Mouse (Mus musculus) cerebellum, adult 11-12 months (tissue): ENCODE measurements around the gene Vipr2.

Source experiments
- DNase-seq: peaks from one replicate; pipeline ENCODE4 v3.0.0; 2022

Vipr2 gene

DNA sequence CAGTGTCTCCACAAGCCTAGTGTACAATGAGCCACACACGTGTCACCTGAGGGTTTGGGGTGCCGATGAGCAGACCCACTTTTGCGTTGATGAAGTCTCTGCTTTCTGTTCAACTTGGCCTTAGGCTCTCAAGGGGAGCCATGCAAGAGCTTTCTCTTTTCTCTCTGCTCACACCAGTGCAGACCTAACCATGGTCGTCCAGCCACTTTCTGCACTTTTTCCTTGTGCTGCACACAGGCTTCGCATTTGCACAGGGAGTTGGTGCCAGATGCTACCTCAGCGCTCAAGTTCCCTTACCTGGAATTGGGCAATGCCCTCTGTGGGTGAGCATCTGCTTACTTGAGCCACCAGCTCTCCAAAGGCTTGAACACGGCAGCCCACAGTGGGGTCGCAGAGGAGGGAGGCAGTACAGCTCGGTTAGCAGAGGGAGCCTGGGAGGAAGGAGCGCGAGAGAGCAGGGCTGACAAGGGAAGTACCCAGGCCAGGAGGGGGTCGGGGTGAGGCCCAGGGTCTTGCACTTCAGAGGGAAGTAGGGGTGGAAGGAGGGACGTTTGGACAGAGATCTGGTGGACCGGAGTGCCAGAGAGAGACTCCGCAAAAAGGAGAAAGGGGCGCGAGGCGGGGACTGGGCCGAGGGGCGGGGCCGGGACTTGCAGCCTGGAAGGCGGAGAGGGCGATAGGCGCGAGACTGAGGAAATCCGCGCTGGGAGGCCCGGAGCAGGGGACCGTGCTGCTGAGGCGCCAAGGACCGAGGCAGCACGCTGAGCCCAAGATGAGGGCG lies at the start of gene Vipr2:
TSS of gene Vipr2 (plus strand) at position 653 of the 781 bp plus-strand sequence.
- peak; percentile 64 for DNase-seq

DNA sequence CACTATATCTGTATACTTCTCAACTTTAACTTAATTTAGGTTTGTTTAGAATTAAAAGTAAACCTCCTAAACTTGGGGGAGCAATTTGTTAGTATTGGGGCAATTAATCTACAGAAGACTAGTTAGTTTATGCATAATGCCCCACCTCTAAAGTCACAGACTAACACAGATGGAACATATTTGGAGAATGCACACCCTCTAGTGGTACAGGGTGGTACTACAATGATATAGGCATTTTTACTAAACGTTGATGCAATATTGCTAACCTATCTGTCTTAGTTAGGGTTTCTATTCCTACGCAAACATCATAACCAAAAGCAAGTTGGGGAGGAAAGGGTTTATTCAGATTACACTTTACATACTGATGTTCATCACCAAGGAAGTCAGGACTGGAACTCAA lies 49.4 kb upstream of the Vipr2 start:
- no peak for DNase-seq

DNA sequence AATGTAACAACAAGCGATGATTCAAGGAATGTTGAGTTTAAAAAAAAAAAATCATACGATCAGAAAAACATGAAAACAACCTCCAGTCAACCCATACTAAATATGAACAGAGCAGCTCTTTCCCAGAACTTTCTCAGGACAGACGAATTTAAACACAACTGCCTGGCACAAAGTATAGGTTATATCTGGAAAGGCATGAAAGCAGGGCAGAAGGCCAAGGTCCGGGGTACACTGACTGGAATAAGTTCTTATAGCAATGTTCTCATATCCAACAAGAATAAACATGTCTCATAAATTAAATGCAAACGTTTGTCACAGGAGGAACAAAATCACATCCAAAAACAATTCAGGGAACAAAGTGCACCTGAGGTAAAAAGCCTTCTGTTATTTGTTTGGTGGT lies 42.2 kb upstream of the Vipr2 start:
- DNase-seq: no peak

- DNase-seq: no peak
Measured at GRCm38 (mm10) chr12:116044785-116045184, 32.7 kb upstream of the Vipr2 start.

- peak; percentile 96 for DNase-seq
Measured at GRCm38 (mm10) chr12:116047440-116048377, 29.8 kb upstream of the Vipr2 start, which contains the start of gene Zfp386. Zfp386 (plus strand) TSS chr12:116047724.

DNA sequence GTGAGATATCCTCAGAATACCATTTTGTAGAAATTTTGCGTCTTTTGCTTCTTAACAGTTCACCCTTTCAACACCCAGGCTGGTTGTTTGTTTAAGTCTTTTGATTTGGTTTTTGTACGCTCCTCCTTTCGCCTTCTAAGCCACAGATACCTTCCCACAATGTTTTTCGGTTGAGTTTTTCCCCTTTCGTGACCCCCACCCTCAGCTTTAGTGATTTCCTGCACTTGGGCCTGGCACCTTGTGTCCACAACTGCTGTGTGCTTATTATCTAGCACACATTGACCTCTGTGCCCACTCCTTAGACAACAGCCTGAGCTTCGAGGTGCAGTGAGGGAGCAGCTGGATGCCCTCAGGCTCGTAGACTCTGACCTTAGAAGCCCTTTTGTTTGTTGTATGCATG lies 28.8 kb upstream of the Vipr2 start:
- no peak for DNase-seq

DNA sequence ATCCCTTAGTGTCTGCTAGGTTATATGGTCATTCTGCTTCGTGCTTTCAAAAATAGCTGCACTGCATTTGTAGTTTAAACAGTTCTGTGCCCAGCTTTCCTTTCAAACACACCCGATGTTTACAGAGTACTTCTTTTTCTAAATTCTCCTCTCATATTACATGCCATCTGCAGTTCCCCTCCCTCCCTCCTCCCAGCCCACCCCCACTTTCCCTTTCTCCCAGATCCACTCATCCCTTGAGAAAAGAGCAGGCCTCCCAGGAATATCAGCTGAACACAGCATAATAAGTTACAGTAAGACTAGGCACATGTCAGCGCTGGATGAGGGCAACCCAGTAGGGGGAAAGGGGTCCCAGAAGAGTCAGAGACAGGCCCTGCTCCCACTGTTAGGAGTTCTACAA lies 28.3 kb upstream of the Vipr2 start:
- DNase-seq: no peak

GRCm38 (mm10) chr12:116049701-116050100 lies 27.8 kb upstream of the Vipr2 start:
- DNase-seq: no peak

- no peak for DNase-seq
Measured at GRCm38 (mm10) chr12:116054342-116054741, 23.2 kb upstream of the Vipr2 start.

DNA sequence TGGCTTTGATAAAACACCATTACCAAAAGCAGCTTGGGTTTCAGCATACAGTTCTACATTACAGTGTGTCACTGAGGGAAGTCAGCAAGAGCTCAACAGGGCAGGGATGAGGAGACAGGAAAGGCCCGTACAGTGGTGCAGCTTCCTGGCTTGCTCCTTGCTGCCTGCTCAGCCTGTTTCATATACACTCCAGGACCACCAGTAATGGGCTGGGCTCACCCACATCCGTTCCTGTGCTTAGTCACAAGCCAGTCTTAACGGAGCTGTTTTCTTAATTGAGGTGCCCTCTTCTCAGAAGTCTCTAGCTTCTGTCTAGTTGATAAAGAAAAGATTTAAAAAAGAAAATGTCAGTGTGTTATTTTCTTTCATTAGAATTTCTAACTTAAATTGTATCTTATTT lies 21.4 kb upstream of the Vipr2 start:
- DNase-seq: no peak

- no peak for DNase-seq
Measured at GRCm38 (mm10) chr12:116061561-116062193, 15.8 kb upstream of the Vipr2 start.

DNA sequence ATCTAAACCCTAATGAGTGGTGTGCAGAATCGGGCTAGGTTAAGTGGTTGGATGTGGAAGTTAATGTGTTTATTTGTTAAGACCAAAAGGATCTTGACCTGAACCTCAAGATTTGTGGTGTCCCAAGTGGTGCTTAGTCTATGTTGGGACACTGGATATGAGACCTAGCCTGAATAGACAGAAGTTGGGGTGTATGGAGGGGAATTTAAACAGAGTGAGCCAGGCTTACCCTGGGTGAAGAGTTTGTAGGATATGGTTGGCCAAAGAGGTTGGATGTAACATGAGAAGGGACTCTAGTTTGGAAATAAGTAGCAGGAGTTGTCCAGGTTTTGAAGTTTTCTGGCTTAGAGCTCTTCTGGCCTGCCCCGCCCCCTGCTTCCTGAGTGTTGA lies 15.3 kb upstream of the Vipr2 start:
- DNase-seq: no peak

DNA sequence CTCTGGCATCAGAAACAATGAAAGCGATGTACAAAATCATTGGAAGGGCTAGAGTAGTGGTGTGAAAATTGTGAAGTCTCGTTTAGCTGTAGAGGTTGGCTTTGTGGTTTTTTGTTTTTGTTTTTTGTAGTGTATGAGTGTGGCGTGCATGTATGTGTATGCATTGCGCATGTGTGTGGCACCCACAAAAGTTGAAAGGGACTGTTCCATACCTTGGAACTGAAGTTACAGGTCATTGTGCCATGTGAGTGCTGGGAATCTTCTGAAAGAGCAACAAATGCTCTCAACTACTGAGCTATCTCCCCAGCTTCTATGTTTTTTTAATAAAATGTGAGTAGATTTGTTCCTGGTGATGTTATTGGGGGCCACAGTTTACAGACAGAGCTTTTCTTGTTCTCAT lies 14.5 kb upstream of the Vipr2 start:
- no peak for DNase-seq

GRCm38 (mm10) chr12:116071023-116071422 lies 6.5 kb upstream of the Vipr2 start:
- DNase-seq: peak; percentile 77

DNA sequence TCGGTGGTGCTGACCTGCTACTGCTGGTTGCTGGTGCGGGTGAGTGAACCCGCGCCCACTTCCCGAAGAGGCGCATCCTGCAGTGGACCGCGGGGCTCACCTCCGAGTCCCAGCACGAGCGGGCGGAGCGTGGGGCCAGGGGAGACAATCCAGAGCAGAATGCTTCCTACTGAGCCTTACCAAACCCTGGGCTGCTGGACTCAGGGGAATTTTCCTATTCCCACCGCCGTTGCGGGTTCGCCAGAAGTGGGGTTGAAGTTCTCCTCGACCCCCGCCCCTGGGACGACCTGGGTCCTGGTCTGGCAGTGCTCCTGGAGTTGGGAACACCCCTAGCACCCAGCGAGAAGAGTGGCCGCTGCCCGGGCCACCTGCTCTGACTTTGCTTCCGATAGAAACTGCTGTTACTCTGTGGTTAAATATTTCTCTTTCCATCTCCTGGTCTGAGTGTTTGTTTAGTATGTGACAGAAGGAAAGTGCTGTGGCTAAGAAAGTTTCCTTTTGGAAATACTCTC lies 385 bp downstream of the Vipr2 start:
- no peak for DNase-seq

GRCm38 (mm10) chr12:116083125-116083524 lies 5.6 kb downstream of the Vipr2 start:
- no peak for DNase-seq

DNA sequence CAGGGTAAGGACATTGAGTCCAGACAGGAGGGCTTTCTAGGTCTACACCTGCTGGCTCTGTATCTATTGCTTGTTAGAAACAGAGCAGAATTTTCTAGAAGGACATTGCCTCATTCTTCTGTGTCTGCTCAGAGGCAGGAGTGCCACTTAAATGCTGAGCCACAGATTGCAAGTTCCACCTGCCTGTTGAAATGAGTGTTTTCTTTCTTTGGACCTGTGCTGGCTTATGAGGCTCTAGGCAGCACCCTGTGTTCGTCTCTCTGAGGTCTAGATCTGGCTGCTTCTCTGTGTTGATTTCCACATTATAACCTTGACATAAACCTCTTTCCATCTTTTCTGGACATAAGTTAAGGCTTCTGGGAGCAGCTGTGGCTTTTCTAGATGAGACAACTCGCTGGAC lies 6.8 kb downstream of the Vipr2 start:
- no peak for DNase-seq

DNA sequence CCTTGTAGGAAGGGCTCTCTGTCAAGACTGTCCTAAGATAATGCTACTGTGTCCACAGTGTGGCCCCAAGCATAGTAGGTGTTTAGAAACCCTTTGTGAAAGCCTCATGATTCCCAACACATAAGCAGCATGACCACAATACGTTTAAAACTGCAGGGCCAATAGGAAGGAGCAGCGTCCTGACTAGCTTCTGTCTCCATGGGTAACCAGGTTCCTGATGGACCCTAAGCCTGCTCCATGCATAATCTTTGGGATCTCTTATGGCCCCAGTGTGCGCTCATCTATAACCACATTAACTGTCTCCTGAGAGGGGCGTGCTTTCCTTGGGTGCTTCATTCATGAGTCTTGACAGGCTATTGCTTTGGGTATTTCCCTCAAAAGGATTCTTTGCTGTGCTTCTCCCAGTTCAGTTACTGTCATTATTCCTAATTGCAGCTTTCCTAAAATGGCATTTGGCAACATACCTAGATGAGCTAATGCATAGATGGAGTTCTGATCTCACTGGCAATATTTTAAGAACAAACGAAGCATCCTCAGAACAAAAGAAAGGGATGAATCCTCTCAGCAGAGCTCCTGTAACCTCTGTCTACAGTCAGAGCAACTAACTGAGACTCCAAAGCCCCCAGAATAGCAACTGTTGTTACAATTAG lies 9.6 kb downstream of the Vipr2 start:
- DNase-seq: no peak

- DNase-seq: peak; percentile 84
Measured at GRCm38 (mm10) chr12:116089836-116090235, 12.3 kb downstream of the Vipr2 start.

DNA sequence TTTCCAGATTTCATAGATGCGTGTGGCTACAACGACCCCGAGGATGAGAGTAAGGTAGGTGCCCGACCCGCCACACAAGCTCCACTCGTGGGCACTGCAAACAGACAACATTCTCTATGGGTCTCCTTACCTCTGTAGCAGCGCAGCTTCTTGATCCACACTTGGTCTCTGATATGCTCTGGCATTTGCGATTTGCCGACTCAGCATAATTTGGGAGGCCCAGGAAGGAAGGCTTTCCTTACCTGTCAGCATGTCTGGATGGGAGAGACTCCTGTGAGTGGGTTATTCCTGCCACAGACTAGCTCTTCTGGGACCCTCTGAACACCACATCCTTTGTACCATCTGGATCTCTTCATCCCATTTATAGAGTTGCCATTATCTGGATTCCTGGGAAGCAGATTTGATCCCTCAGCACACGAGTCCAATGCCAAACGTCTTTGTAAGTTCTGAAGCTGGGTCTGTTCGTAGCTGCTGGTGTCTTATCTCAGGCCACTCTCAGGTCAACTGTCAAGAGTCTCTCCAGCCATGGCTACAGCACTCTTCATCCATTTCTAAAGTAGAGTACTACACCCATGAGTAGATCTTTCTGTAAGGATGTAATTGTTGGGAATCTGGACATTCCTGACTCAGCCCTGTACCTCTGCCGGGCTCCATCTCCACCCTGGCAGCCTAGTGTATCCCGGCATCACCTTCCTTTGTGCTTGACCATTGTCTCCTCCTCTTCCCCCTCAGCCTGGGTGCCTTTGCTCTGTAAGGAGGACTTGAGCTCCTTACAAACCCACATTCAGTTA lies 17.4 kb downstream of the Vipr2 start:
- no peak for DNase-seq

- DNase-seq: no peak
Measured at GRCm38 (mm10) chr12:116096361-116096904, 18.9 kb downstream of the Vipr2 start.

GRCm38 (mm10) chr12:116097166-116097565 lies 19.6 kb downstream of the Vipr2 start:
- DNase-seq: no peak
